Mouse (Mus musculus) natural killer cell, adult 2 months (primary cell): Measurements from ENCODE around the gene Magi1.

Source experiments
- DNase-seq, 2 experiments: peaks; one replicate each; pipeline ENCODE4 v3.0.0; 2022; ENCODE audit warnings: low spot score in 2 of 2

The Magi1 gene

GRCm38 (mm10) chr6:94203642-94204145, 80.0 kb downstream of the Magi1 start:
- no peak for DNase-seq

GRCm38 (mm10) chr6:94201940-94202339, 81.8 kb downstream of the Magi1 start:
- DNase-seq = no peak

GRCm38 (mm10) chr6:94200910-94201309, 82.8 kb downstream of the Magi1 start:
- DNase-seq = no peak

- DNase-seq = no peak
Observed at GRCm38 (mm10) chr6:94199696-94200095, 84.0 kb downstream of the Magi1 start.

GRCm38 (mm10) chr6:94197831-94198230, 85.9 kb downstream of the Magi1 start:
- no peak for DNase-seq

- no peak for DNase-seq
Observed at GRCm38 (mm10) chr6:94195303-94195911, 88.3 kb downstream of the Magi1 start.

- DNase-seq = no peak
Observed at GRCm38 (mm10) chr6:94190830-94191229, 92.9 kb downstream of the Magi1 start.

GRCm38 (mm10) chr6:94189379-94189778, 94.3 kb downstream of the Magi1 start:
- DNase-seq = no peak

- no peak for DNase-seq
Observed at GRCm38 (mm10) chr6:94186628-94187319, 96.9 kb downstream of the Magi1 start.

- no peak for DNase-seq
Observed at GRCm38 (mm10) chr6:94184268-94184667, 99.4 kb downstream of the Magi1 start.

GRCm38 (mm10) chr6:94183354-94183851, 100.3 kb downstream of the Magi1 start:
- no peak for DNase-seq

- DNase-seq = no peak
Observed at GRCm38 (mm10) chr6:94181673-94182255, 102.0 kb downstream of the Magi1 start.

- no peak for DNase-seq
Observed at GRCm38 (mm10) chr6:94180331-94181150, 103.2 kb downstream of the Magi1 start.

GRCm38 (mm10) chr6:94177559-94177958, 106.2 kb downstream of the Magi1 start:
- DNase-seq = no peak

GRCm38 (mm10) chr6:94176705-94177104, 107.0 kb downstream of the Magi1 start:
- DNase-seq = no peak

GRCm38 (mm10) chr6:94171250-94171649, 112.5 kb downstream of the Magi1 start:
- no peak for DNase-seq

GRCm38 (mm10) chr6:94169581-94170194, 114.0 kb downstream of the Magi1 start:
- no peak for DNase-seq

GRCm38 (mm10) chr6:94165951-94166350, 117.8 kb downstream of the Magi1 start:
- no peak for DNase-seq

- DNase-seq = no peak
Observed at GRCm38 (mm10) chr6:94164753-94165536, 118.8 kb downstream of the Magi1 start.

GRCm38 (mm10) chr6:94163325-94163995, 120.3 kb downstream of the Magi1 start:
- no peak for DNase-seq
